Mouse (Mus musculus) 3T3-L1 (cell line): ENCODE data around the gene U2surp.
A peak's percentile ranks its signal among the peaks of the same experiment; 100 is the strongest.
"Not testable (repeated sequence)": the region's sequence is repeated elsewhere in the genome, so short reads cannot be mapped to it uniquely, and the experiment has no call there.

Experiments used
- DNase-seq: peaks from one replicate; pipeline ENCODE4 v3.0.0-alpha.2; 2015; ENCODE audit warnings: low read depth, low spot score

The U2surp gene

DNA sequence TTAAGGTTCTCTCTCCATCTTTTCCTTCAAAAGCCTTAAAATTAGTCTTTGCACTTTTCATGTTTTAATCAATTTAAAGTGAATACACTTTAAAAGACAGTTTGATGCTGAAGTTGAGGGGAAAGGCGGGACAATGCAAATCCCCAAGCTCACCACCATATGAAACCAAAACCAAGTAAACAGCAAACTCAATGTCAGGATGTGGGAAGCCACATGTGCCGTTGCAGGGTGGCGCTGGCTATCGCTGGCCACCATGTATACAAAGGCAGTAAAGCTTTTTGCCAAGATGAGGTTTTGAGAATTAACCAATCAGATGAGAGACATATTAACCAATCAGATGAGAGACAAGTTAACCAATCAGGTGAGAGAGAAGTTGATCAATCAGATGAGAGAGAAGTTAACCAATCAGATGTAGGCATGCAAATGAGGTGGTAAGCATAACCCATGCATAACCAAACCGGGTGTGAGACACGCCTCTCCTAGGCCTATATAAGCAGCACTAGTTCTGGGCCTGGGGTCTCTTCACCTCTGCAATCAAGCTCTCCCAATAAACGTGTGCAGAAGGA lies 42.7 kb downstream of the U2surp start:
- not testable (repeated sequence) for DNase-seq

- peak; percentile 12 for DNase-seq
These were observed 47.8 kb downstream of the U2surp start for GRCm38 (mm10) chr9:95464028-95464427.

GRCm38 (mm10) chr9:95451931-95452330 lies 59.9 kb downstream of the U2surp start:
- peak; percentile 12 for DNase-seq

- DNase-seq, result no peak
These were observed 61.2 kb downstream of the U2surp start for GRCm38 (mm10) chr9:95450586-95450985.

DNA sequence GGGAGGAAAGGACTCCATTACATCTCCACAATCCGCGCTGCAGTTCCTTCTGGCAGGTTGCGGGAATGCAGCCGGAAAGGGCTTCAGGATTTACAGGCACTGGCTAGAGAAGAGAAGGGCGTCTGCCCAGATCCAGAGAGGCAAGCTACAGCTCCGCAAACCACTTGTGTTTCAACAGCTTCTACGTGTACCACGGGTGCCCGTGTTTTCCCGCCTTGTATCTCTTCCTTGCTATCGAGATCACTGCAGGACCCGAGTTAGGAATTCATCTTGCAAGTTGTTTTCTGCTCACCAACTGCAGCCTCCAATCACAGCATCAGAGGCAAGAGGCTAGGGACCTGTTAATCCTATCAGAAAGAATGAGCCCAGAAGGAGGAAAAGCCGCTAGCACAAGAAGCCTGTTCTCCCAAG lies 69.5 kb downstream of the U2surp start:
- no peak for DNase-seq

- no peak for DNase-seq
These were observed 73.9 kb downstream of the U2surp start for GRCm38 (mm10) chr9:95437883-95438282.

GRCm38 (mm10) chr9:95436294-95436613 lies 75.5 kb downstream of the U2surp start:
- DNase-seq, result no peak

DNA sequence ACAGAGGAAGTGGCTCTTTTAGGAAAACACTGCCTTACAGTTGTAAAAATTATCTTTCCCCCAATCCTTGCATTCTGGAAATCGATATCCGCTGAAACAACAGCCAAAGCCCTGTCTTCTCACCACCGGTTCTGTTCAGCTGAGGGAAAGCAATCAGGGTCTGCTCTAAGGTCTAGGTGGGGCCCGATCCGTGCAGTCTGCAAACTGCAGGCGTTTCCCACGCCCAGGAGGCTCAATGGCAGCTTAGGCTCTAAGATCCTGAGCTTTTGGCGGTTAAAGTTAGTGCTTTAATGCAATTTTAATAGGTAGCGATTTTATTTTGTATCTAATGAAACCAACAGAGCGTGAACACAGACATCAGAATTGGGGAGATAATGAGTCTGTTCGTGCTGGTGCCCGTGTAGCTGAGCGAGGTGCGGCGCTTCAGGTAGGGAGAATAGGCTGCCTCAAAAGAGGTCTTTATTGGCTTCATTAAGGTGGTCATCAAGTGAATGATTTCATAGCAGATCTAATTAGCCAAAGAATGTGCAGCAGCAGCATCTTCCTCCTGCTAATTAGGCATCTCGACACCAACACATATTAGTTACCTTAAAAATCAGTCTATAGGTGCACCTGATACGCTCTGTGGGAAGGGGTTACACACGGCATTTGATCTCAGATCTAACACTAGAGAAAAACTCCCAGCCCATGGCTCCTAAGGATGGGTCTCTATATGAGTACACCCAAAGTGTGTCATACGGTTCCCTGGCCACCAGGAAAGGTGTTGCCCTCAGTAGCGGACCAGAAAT lies 76.1 kb downstream of the U2surp start:
- no peak for DNase-seq

GRCm38 (mm10) chr9:95428277-95428676 lies 83.5 kb downstream of the U2surp start:
- no peak for DNase-seq

DNA sequence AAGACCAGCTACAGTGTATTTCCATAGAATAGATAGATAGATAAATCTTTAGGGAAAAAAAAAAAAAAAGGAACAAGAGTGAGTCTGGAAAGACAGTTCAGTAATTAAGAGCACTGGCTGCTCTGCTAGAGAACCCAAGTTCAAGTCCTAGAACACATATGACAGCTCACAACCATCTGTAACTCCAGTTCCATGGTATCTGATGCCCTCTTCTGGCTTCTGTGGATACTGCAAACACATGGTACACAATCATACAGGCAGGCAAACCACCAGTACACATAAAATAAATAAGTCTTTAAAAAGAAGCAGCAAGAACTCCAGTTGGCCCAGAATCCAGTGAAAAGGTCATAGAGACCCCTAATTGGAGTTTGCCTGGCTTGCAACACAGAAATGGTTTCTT lies 97.9 kb downstream of the U2surp start:
- DNase-seq, result no peak

- no peak for DNase-seq
These were observed 99.7 kb downstream of the U2surp start for GRCm38 (mm10) chr9:95412047-95412446.

GRCm38 (mm10) chr9:95407586-95408220 lies 104.1 kb downstream of the U2surp start:
- DNase-seq, result peak; percentile 83
